Mouse (Mus musculus): ENCODE data around the gene Nmrk1.

The Nmrk1 gene

GRCm38 (mm10) chr19:18654330-18654729, 22.6 kb downstream of the Nmrk1 start:
- DNase-seq (ENCODE audit: low read depth, low spot score): no peak
- Histone ChIP-seq H3K36me3 (ENCODE audit: control insufficient read depth, insufficient read depth, low read length, poor library complexity, severe bottlenecking) (no peaks in the 10 kb centered on the region), H3K27me3 (ENCODE audit: control insufficient read depth, insufficient read depth, low read length, poor library complexity, severe bottlenecking) (no peaks in the 10 kb centered on the region)

DNA sequence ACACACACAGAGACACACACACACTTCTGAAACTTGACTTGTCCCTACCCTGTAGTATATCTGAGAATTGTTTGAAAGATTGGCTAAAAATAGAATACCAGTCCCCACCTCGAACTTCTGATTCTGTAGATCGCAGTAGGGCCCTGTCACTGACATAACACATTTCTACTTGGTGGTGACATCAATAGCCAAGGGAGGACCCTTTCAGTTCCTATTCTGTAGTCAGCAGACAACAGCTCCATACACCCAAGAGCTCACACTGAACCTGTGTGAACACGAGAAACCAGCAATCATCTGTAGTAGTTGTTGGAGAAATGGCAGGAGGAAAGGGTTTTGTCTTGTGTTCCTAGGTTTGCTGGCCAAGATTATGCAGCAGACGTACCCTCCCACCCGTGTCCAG, 23.2 kb downstream of the Nmrk1 start:
- Histone ChIP-seq H3K27me3 (ENCODE audit: control insufficient read depth, insufficient read depth, low read length, poor library complexity, severe bottlenecking) (no peaks in the 10 kb centered on the region), H3K36me3 (ENCODE audit: control insufficient read depth, insufficient read depth, low read length, poor library complexity, severe bottlenecking) (no peaks in the 10 kb centered on the region)
- no peak for DNase-seq (ENCODE audit: low read depth, low spot score)

- no peak for DNase-seq (ENCODE audit: low read depth, low spot score)
- H3K36me3 ChIP-seq (ENCODE audit: control insufficient read depth, insufficient read depth, low read length, poor library complexity, severe bottlenecking): no peaks in the 10 kb centered on the region
- no peaks in the 10 kb centered on the region for H3K27me3 ChIP-seq (ENCODE audit: control insufficient read depth, insufficient read depth, low read length, poor library complexity, severe bottlenecking)
These were observed 24.2 kb downstream of the Nmrk1 start for GRCm38 (mm10) chr19:18655999-18656398.

DNA sequence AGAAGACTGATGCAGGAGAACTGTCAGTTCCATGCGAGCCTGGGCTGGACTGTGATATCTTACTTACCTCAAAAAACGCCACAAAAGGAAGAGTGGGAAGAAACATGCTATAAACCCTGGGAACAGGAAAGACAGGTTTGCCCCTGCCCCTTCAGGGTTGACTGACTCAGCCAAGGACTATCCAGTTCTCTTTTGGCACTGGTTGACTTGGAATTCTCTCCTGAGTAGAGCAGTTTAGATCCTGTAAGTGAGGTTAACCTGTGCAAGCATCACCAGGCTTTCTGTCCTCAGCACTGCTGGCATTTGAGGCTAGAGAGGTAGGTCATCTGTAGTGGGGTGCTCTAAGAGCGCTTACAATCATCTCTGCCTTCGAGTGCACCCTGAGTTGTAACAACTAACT, 26.7 kb downstream of the Nmrk1 start:
- Histone ChIP-seq H3K36me3 (ENCODE audit: control insufficient read depth, insufficient read depth, low read length, poor library complexity, severe bottlenecking) (no peaks in the 10 kb centered on the region), H3K27me3 (ENCODE audit: control insufficient read depth, insufficient read depth, low read length, poor library complexity, severe bottlenecking) (no peaks in the 10 kb centered on the region)
- DNase-seq (ENCODE audit: low read depth, low spot score): no peak

DNA sequence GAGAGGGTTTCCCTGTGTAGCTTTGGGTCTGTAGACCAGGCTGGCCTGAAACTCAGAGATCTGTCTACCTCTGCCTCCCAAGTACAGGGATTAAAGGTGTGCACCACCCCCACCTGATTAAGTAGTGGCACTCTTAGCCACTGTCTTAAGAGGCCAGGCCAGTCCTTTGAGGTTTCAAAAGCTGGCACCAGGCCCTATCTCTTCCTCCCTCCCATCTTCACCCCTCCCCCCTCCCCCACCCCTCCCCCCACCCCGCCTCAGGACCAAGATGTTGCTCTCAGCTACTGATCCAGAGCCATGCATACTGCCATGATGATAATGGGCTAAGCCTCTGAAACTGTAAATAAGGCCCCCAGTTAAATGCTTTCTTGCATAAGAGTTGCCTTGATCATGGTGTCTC, 27.6 kb downstream of the Nmrk1 start:
- DNase-seq (ENCODE audit: low read depth, low spot score): no peak
- Histone ChIP-seq H3K27me3 (ENCODE audit: control insufficient read depth, insufficient read depth, low read length, poor library complexity, severe bottlenecking) (no peaks in the 10 kb centered on the region), H3K36me3 (ENCODE audit: control insufficient read depth, insufficient read depth, low read length, poor library complexity, severe bottlenecking) (no peaks in the 10 kb centered on the region)

DNA sequence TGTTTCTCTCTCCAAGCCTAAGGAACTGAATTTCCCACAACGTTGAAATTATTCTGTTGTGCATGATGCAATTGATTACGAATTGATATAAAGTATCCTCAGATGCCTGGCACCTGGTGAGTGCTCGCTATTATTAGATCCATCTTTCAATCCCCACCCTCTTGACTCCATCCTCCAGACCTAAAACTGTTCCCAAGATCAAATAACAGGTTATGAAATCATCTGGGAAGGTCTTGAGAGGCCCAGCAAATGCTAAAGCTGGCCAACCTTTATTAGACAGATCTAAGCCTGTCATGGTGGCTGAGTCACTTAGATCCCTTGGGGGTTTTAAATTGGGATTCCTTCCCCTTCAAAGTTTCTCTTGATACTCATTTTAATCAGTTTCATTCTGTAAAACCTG, 28.7 kb downstream of the Nmrk1 start:
- no peaks in the 10 kb centered on the region for H3K36me3 ChIP-seq (ENCODE audit: control insufficient read depth, insufficient read depth, low read length, poor library complexity, severe bottlenecking)
- no peak for DNase-seq (ENCODE audit: low read depth, low spot score)
- H3K27me3 ChIP-seq (ENCODE audit: control insufficient read depth, insufficient read depth, low read length, poor library complexity, severe bottlenecking): no peaks in the 10 kb centered on the region

DNA sequence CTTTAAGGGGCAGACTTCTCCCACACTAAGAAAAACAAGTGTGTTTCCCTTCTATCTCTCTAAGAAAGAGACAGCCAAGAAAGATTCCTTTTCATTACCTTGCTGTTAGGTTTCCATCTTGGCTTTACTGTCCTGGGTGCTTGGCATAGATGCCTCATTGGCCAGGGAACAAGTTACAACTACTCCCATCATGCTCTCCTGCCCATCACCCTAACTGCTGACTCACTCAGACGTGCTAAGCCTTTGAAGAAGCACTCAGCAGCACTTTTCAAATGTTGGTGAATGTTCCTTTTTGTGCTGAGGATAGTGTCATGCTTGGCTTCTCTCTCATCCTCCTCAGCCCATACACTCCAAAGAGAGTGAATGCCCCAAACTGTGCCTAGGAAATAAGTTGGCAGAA, 29.9 kb downstream of the Nmrk1 start:
- H3K27me3 ChIP-seq (ENCODE audit: control insufficient read depth, insufficient read depth, low read length, poor library complexity, severe bottlenecking): no peaks in the 10 kb centered on the region
- DNase-seq (ENCODE audit: low read depth, low spot score): no peak
- no peaks in the 10 kb centered on the region for H3K36me3 ChIP-seq (ENCODE audit: control insufficient read depth, insufficient read depth, low read length, poor library complexity, severe bottlenecking)

DNA sequence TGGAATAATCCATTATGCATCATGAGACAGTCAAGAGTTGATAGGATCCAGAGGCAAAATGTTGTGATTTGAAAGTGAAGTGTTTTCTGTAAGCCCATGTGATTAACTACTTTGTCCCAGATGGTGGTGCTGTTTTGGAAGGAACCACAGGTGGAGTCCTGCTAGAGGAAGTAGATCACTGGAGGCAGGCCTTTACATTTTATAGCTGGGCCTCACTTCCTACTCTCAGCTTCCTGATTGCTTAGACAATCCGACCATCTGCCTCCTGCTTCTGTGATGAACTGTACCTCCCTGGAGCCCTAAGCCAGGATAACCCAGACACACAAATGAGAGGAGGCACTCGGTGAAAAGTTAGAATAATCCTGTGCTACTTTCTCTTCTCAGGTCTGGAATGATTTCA, 32.2 kb downstream of the Nmrk1 start:
- Histone ChIP-seq H3K27me3 (ENCODE audit: control insufficient read depth, insufficient read depth, low read length, poor library complexity, severe bottlenecking) (no peaks in the 10 kb centered on the region), H3K36me3 (ENCODE audit: control insufficient read depth, insufficient read depth, low read length, poor library complexity, severe bottlenecking) (no peaks in the 10 kb centered on the region)
- peak; percentile 61 for DNase-seq (ENCODE audit: low read depth, low spot score)

GRCm38 (mm10) chr19:18666966-18667365, 35.2 kb downstream of the Nmrk1 start:
- DNase-seq (ENCODE audit: low read depth, low spot score): no peak
- no peaks in the 10 kb centered on the region for H3K36me3 ChIP-seq (ENCODE audit: control insufficient read depth, insufficient read depth, low read length, poor library complexity, severe bottlenecking)
- H3K27me3 ChIP-seq (ENCODE audit: control insufficient read depth, insufficient read depth, low read length, poor library complexity, severe bottlenecking): no peaks in the 10 kb centered on the region

DNA sequence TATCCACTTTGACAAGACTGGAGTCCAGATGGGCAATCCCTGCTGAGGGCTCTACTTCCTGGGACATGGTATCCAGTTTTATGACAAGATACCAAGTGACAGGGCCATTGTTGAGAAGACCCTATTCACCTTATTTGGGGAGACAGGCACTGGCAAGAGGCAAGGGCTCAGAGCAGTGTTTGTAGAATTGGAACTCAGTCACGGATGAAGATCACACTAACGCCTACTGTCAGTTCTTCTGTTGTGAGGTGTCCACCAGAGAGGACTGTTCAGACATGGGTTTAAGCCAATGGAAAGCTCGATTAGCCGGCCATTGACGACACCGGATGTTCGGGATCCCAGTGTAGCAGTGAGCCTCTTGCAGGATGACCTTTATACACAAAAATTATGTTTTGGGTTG, 37.8 kb downstream of the Nmrk1 start:
- no peaks in the 10 kb centered on the region for H3K36me3 ChIP-seq (ENCODE audit: control insufficient read depth, insufficient read depth, low read length, poor library complexity, severe bottlenecking)
- H3K27me3 ChIP-seq (ENCODE audit: control insufficient read depth, insufficient read depth, low read length, poor library complexity, severe bottlenecking): no peaks in the 10 kb centered on the region
- no peak for DNase-seq (ENCODE audit: low read depth, low spot score)

GRCm38 (mm10) chr19:18670608-18671007, 38.9 kb downstream of the Nmrk1 start, which contains the start of gene Carnmt1:
Gene Carnmt1 (plus strand): TSS chr19:18670764.
- no peaks in the 10 kb centered on the region for H3K36me3 ChIP-seq (ENCODE audit: control insufficient read depth, insufficient read depth, low read length, poor library complexity, severe bottlenecking)
- DNase-seq (ENCODE audit: low read depth, low spot score): peak; percentile 99
- no peaks in the 10 kb centered on the region for H3K27me3 ChIP-seq (ENCODE audit: control insufficient read depth, insufficient read depth, low read length, poor library complexity, severe bottlenecking)

- H3K36me3 ChIP-seq (ENCODE audit: control insufficient read depth, insufficient read depth, low read length, poor library complexity, severe bottlenecking): no peaks in the 10 kb centered on the region
- no peaks in the 10 kb centered on the region for H3K27me3 ChIP-seq (ENCODE audit: control insufficient read depth, insufficient read depth, low read length, poor library complexity, severe bottlenecking)
- DNase-seq (ENCODE audit: low read depth, low spot score): peak; percentile 62
These were observed 39.4 kb downstream of the Nmrk1 start for GRCm38 (mm10) chr19:18671056-18671741.

GRCm38 (mm10) chr19:18672498-18672897, 40.7 kb downstream of the Nmrk1 start:
- Histone ChIP-seq H3K27me3 (ENCODE audit: control insufficient read depth, insufficient read depth, low read length, poor library complexity, severe bottlenecking) (no peaks in the 10 kb centered on the region), H3K36me3 (ENCODE audit: control insufficient read depth, insufficient read depth, low read length, poor library complexity, severe bottlenecking) (no peaks in the 10 kb centered on the region)
- no peak for DNase-seq (ENCODE audit: low read depth, low spot score)

DNA sequence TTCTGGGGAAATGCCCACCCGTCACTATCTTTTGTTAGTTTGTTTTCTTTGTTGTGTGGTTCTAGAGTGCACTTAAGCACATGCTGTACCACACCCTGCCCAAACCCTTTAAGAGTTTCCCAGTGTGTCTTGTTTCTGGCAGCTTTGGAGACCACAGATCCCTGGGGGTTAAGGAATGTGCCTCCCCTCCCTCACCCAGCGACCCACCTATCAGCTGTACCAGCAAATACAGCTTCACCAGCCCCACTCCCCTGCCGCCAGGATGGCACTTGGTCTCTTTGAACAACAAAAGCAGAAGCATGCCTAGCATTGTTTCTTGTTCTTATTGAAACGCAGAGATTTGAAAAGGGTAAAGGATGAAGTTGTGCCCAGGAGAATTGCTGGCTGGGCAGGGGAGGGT, 41.4 kb downstream of the Nmrk1 start:
- no peaks in the 10 kb centered on the region for H3K27me3 ChIP-seq (ENCODE audit: control insufficient read depth, insufficient read depth, low read length, poor library complexity, severe bottlenecking)
- H3K36me3 ChIP-seq (ENCODE audit: control insufficient read depth, insufficient read depth, low read length, poor library complexity, severe bottlenecking): no peaks in the 10 kb centered on the region
- no peak for DNase-seq (ENCODE audit: low read depth, low spot score)

GRCm38 (mm10) chr19:18682142-18682541, 50.4 kb downstream of the Nmrk1 start:
- peaks cover 3% of the 10 kb centered on the region; the same call in 1 of the 2 replicates for H3K36me3 ChIP-seq (ENCODE audit: control insufficient read depth, insufficient read depth, low read length, poor library complexity, severe bottlenecking)
- no peaks in the 10 kb centered on the region for H3K27me3 ChIP-seq (ENCODE audit: control insufficient read depth, insufficient read depth, low read length, poor library complexity, severe bottlenecking)
- no peak for DNase-seq (ENCODE audit: low read depth, low spot score)

DNA sequence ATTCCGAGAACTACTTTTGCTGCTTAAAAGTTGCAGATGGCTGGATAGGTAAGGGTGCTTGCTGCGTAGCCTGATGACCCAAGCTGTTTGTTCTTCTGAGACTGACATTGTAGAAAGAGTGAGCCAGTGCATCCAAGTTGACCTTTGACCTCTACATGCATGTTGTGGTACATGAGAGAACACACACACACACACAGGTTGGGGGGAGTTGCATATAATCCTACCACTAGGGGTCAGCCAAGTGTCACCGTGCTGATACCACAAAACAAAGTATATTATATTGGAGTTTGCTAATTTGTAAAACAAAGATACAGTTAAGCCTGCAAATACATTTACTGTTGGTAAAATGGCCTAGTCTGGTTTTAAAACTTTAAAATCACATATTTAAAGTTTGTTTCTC, 55.8 kb downstream of the Nmrk1 start:
- DNase-seq (ENCODE audit: low read depth, low spot score): peak; percentile 85
- Histone ChIP-seq H3K27me3 (ENCODE audit: control insufficient read depth, insufficient read depth, low read length, poor library complexity, severe bottlenecking) (no peaks in the 10 kb centered on the region), H3K36me3 (ENCODE audit: control insufficient read depth, insufficient read depth, low read length, poor library complexity, severe bottlenecking) (peaks cover 1% of the 10 kb centered on the region; the same call in 1 of the 2 replicates)

Data from splenic B cell, adult 2 months (primary cell).